Mouse (Mus musculus) liver, embryonic 12.5 days (tissue): Measurements from ENCODE around the gene Spata25. TPM values are rescaled to one million over a fixed set of nuclear protein-coding genes. Genes with fewer than 3 reads are reported as not detected.
"Not testable (repeated sequence)": the region's sequence is repeated elsewhere in the genome, so short reads cannot be mapped to it uniquely, and the experiment has no call there.

Source experiments
- ATAC-seq: fragments of 200-750 bp; cut with Nextera tagmentation; 2 replicates; pipeline ENCODE4 v1.8.0; 2017; ENCODE audit warnings: moderate number of reproducible peaks, mild to moderate bottlenecking, moderate library complexity
- H3K27ac ChIP-seq: fragments of 300-500 bp; sonication (generic); 2 replicates; pipeline ENCODE4 v1.5.1; 2016; ENCODE audit warnings: mild to moderate bottlenecking
- H3K27me3 ChIP-seq: fragments of 300-500 bp; sonication (generic); replicated peaks from 2 replicates; pipeline ENCODE4 v1.6.1; 2016; ENCODE audit warnings: mild to moderate bottlenecking, moderate library complexity
- H3K36me3 ChIP-seq: fragments of 300-500 bp; sonication (generic); 2 replicates; pipeline ENCODE4 v1.6.1; 2016; ENCODE audit warnings: mild to moderate bottlenecking, moderate library complexity
- H3K4me1 ChIP-seq: fragments of 300-500 bp; sonication (generic); 2 replicates; pipeline ENCODE4 v1.6.1; 2016
- H3K4me2 ChIP-seq: fragments of 300-500 bp; sonication (generic); 2 replicates; pipeline ENCODE4 v1.6.1; 2016; ENCODE audit warnings: mild to moderate bottlenecking, moderate library complexity
- H3K4me3 ChIP-seq: fragments of 300-500 bp; sonication (generic); 2 replicates; pipeline ENCODE4 v1.5.1; 2016; ENCODE audit warnings: mild to moderate bottlenecking, moderate library complexity
- H3K9ac ChIP-seq: fragments of 300-500 bp; sonication (generic); 2 replicates; pipeline ENCODE4 v1.6.1; 2016; ENCODE audit warnings: mild to moderate bottlenecking, moderate library complexity
- H3K9me3 ChIP-seq: fragments of 300-500 bp; sonication (generic); replicated peaks from 2 replicates; pipeline ENCODE4 v1.6.1; 2016; ENCODE audit warnings: mild to moderate bottlenecking, moderate library complexity
- WGBS: fragments of 180-500 bp; shearing (Covaris S2); methylation state at CpG from one replicate; pipeline ENCODE4 v1.1.7; 2016; ENCODE audit not compliant: insufficient replicate concordance; 5-methylcytosine and 5-hydroxymethylcytosine counted together
- polyA plus RNA-seq: library from polyadenylated mRNA; unstranded; fragments of >200 nt; fragmentation: Nextera tagmentation; extraction: Ambion mirVana; gene quantifications from 2 replicates; pipeline ENCODE4 v1.2.1, GENCODE M21; 2016

The Spata25 gene
- polyA plus RNA-seq, 1 experiment from 2014 or later = not detected

- H3K27ac ChIP-seq = peak overlapping the region; percentile 25; the same call in 1 of the 2 replicates
- ATAC-seq = no peak
These were observed 34.0 kb upstream of the Spata25 start for GRCm38 (mm10) chr2:164862179-164862861.

DNA sequence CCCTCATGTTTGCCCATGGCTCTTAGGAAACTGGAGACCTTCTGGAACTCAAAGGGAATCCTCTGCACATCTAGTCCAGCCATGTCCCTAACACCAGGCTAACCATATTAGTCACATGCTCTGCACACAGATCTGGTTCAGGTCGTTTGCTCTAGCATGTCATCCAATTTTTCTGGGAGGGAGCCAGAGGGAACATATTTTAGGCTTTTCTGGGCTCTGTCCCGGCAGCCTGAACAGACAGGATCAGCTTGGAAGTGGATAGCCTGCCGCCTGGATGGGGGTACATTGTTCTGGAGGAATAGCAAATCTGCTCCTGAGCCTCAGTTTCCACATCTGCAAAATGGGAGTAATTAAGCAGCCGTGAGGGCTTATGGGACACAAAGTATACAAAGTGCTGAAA is 32.8 kb upstream of the Spata25 start:
- WGBS = 68% methylated on average over 4 of the region's 4 CpGs
- Histone ChIP-seq H3K9ac (no peak overlapping the region), H3K4me1 (peaks cover 48% of the 10 kb centered on the region), H3K27ac (no peak overlapping the region), H3K27me3 (peaks cover 48% of the 10 kb centered on the region), H3K4me2 (no peak overlapping the region), H3K9me3 (no peaks in the 10 kb centered on the region), H3K36me3 (no peaks in the 10 kb centered on the region), H3K4me3 (no peak overlapping the region)
- ATAC-seq = no peak

More at GRCm38 (mm10) chr2:164862179-164862861, 34.0 kb upstream of the Spata25 start:
- Histone ChIP-seq H3K36me3 (no peaks in the 10 kb centered on the region), H3K9ac (no peak overlapping the region), H3K4me2 (no peak overlapping the region), H3K9me3 (no peaks in the 10 kb centered on the region), H3K27me3 (peaks cover 36% of the 10 kb centered on the region), H3K4me3 (no peak overlapping the region), H3K4me1 (peaks cover 44% of the 10 kb centered on the region)
- 44% methylated on average over 9 of the region's 9 CpGs for WGBS

- WGBS = 44% methylated on average over 9 of the region's 9 CpGs
- Histone ChIP-seq H3K4me3 (no peak overlapping the region), H3K36me3 (no peaks in the 10 kb centered on the region), H3K9me3 (no peaks in the 10 kb centered on the region), H3K4me1 (peaks cover 46% of the 10 kb centered on the region), H3K27me3 (peaks cover 60% of the 10 kb centered on the region), H3K4me2 (0 out of 2 replicates have a peak overlapping the region, but pooled peaks have one; percentile 14), H3K27ac (peak overlapping the region; percentile 45; the same call in 1 of the 2 replicates), H3K9ac (no peak overlapping the region)
- ATAC-seq = peak; percentile 33; the same call in 1 of the 2 replicates
These were observed 31.5 kb upstream of the Spata25 start for GRCm38 (mm10) chr2:164859640-164860432.

DNA sequence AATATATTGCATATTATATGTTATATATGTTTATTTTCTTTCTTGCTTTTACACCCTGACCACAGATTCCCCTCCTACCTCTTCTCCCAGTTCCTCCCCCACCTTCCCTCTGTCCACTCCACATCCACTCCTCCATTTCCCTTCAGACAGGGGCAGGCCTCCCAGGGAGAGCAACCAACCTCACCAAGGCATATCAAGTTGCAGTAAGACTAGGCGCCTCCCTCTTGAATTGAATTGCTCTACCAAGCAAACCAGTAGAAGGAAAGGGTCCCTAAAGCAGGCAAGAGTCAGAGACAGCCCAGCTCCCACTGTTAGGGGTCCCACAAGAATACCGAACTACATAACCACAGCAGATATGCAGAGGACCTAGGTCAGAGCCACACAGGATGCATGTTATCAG is 30.8 kb upstream of the Spata25 start:
- H3K9ac ChIP-seq = no peak overlapping the region
- no peak for ATAC-seq
- H3K4me1 ChIP-seq = peaks cover 40% of the 10 kb centered on the region
- H3K4me2 ChIP-seq = no peak overlapping the region
- no peak overlapping the region for H3K4me3 ChIP-seq
- WGBS = 22% methylated on average over 2 of the region's 2 CpGs
- H3K27ac ChIP-seq = no peak overlapping the region; the same call in 1 of the 2 replicates
- H3K27me3 ChIP-seq = peaks cover 67% of the 10 kb centered on the region
- no peaks in the 10 kb centered on the region for H3K9me3 ChIP-seq
- no peaks in the 10 kb centered on the region for H3K36me3 ChIP-seq

DNA sequence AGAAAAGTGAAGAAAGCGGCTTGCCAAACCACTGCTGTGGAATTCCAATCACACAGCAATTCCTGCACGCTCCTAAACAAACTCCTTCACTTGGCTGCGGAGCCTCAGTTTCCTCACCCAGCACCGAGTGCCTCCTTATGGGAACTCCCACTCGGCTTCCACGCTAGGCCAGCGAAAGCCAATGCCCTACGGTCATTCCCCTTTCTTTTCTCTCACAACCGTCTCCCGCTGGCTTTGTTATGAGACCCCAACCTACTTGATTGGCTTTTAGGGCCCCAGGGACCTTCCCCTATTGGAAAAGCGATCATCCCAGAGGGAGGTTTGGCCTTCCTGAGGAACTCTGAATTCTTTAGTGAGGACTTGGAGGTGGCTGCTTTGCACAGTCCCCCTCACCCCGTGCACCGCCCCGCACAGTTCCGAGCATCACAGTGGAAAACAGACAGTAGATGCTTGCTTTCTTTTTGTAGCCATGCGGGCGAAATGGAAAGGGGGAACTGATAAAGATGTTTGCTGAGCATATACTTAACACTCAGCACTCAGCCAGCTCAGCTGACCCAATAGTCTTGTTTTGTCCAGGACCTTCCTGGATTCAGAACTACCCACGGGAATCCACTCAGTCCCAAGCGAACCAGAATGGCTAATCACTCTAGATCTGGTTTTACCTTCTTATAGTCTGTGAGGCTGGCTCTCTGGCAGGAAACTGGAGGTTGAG is 29.7 kb upstream of the Spata25 start:
- no peaks in the 10 kb centered on the region for H3K9me3 ChIP-seq
- H3K27me3 ChIP-seq = peaks cover 77% of the 10 kb centered on the region
- H3K27ac ChIP-seq = no peak overlapping the region
- peak overlapping the region; percentile 70 for H3K4me2 ChIP-seq
- ATAC-seq = no peak
- H3K4me1 ChIP-seq = peaks cover 37% of the 10 kb centered on the region
- WGBS = 7% methylated on average over 19 of the region's 19 CpGs
- no peaks in the 10 kb centered on the region for H3K36me3 ChIP-seq
- no peak overlapping the region for H3K9ac ChIP-seq
- peak overlapping the region; percentile 45 for H3K4me3 ChIP-seq

GRCm38 (mm10) chr2:164857101-164857821 is 28.9 kb upstream of the Spata25 start, which contains the start of gene Pltp:
Gene Pltp, minus strand, starts transcription at chr2:164857711.
- 0 out of 2 replicates have a peak, but pooled peaks have one; percentile 16 for ATAC-seq

GRCm38 (mm10) chr2:164856309-164857100 is 28.2 kb upstream of the Spata25 start:
- peaks cover 85% of the 10 kb centered on the region for H3K27me3 ChIP-seq
- H3K4me2 ChIP-seq = peak overlapping the region; percentile 70
- no peak for ATAC-seq
- no peaks in the 10 kb centered on the region for H3K9me3 ChIP-seq
- no peak overlapping the region for H3K27ac ChIP-seq
- no peaks in the 10 kb centered on the region for H3K36me3 ChIP-seq
- 2% methylated on average over 42 of the region's 42 CpGs for WGBS
- H3K4me1 ChIP-seq = peaks cover 32% of the 10 kb centered on the region
- H3K9ac ChIP-seq = no peak overlapping the region
- H3K4me3 ChIP-seq = peak overlapping the region; percentile 45

More at GRCm38 (mm10) chr2:164857101-164857821, 28.9 kb upstream of the Spata25 start, which contains the start of gene Pltp:
- no peak within 1 kb of the TSS for H3K27ac ChIP-seq
- no peaks in the 10 kb centered on the region for H3K36me3 ChIP-seq
- under 1% methylated on average over 47 of the region's 47 CpGs for WGBS
- 0 out of 2 replicates have a peak within 1 kb of the TSS, but pooled peaks have one; percentile 22 for H3K9ac ChIP-seq
- H3K9me3 ChIP-seq = no peaks in the 10 kb centered on the region
- peaks cover 85% of the 10 kb centered on the region for H3K27me3 ChIP-seq
- H3K4me2 ChIP-seq = peak within 1 kb of the TSS; percentile 70
- peak within 1 kb of the TSS; percentile 45 for H3K4me3 ChIP-seq
- peaks cover 35% of the 10 kb centered on the region for H3K4me1 ChIP-seq

- not testable (repeated sequence) for H3K4me2 ChIP-seq, H3K36me3 ChIP-seq, ATAC-seq, H3K9ac ChIP-seq, H3K9me3 ChIP-seq, H3K4me3 ChIP-seq, H3K27ac ChIP-seq
- Histone ChIP-seq H3K4me1 (peaks cover 32% of the 10 kb centered on the region), H3K27me3 (peaks cover 78% of the 10 kb centered on the region)
- 81% methylated on average over 5 of the region's 5 CpGs for WGBS
These were observed 27.2 kb upstream of the Spata25 start for GRCm38 (mm10) chr2:164855572-164855971.

GRCm38 (mm10) chr2:164850061-164850460 is 21.7 kb upstream of the Spata25 start:
- no peaks in the 10 kb centered on the region for H3K9me3 ChIP-seq
- WGBS = 73% methylated on average over 8 of the region's 8 CpGs
- no peak for ATAC-seq

DNA sequence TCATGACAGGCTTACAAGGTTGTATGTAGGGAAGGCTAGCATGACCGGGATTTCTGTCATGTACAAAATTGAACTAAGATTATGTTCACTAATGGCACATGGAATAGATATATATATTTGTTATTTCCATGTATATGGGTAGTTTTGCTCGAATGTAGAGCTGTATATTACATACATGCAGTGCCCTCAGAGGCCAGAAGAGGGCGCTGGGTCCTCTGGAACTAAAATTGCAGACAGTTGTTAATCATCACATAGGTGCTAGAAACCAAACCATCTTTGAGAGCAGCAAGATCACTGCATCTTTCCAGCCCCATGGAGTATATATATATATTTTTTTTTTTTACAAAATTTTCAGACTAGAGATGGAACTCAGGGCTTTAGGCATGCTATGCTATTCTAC is 17.4 kb upstream of the Spata25 start:
- no peak overlapping the region for H3K27ac ChIP-seq
- no peaks in the 10 kb centered on the region for H3K4me1 ChIP-seq
- no peak overlapping the region for H3K4me3 ChIP-seq
- no peaks in the 10 kb centered on the region for H3K36me3 ChIP-seq
- no peaks in the 10 kb centered on the region for H3K9me3 ChIP-seq
- no peak overlapping the region for H3K4me2 ChIP-seq
- no peak for ATAC-seq
- 33% methylated on average over 3 of the region's 3 CpGs for WGBS
- H3K9ac ChIP-seq = no peak overlapping the region
- peaks cover 6% of the 10 kb centered on the region for H3K27me3 ChIP-seq

More at GRCm38 (mm10) chr2:164850061-164850460, 21.7 kb upstream of the Spata25 start:
- H3K9ac ChIP-seq = no peak overlapping the region
- H3K4me1 ChIP-seq = no peaks in the 10 kb centered on the region
- H3K27ac ChIP-seq = no peak overlapping the region
- peaks cover 33% of the 10 kb centered on the region for H3K27me3 ChIP-seq
- no peak overlapping the region for H3K4me3 ChIP-seq
- H3K4me2 ChIP-seq = no peak overlapping the region
- H3K36me3 ChIP-seq = no peaks in the 10 kb centered on the region
